Mouse (Mus musculus) gastrocnemius, adult 2 months (tissue): ENCODE results near the gene Spen. TPM values are rescaled to one million over a fixed set of nuclear protein-coding genes. Genes with fewer than 3 reads are reported as not detected.
A peak's percentile ranks its signal among the peaks of the same experiment; 100 is the strongest.

Source experiments
- DNase-seq: peaks from one replicate; pipeline ENCODE4 v3.0.0; 2022
- H3K27ac ChIP-seq: fragments of 200-600 bp; 2 replicates; pipeline ENCODE4 v1.8.1; 2022; ENCODE audit warnings: mild to moderate bottlenecking
- H3K4me3 ChIP-seq: fragments of 200-600 bp; 2 replicates; pipeline ENCODE4 v1.8.1; 2022; ENCODE audit warnings: mild to moderate bottlenecking, moderate library complexity
- CTCF ChIP-seq: fragments of 200-600 bp; IDR thresholded peaks from 2 replicates; pipeline ENCODE4 v1.8.1; 2022; ENCODE audit warnings: antibody characterized with exemption, mild to moderate bottlenecking, moderate library complexity
- intact Hi-C: fragments of 180-260 bp; cut with DNase I; formaldehyde crosslinking; loops from one replicate; pipeline ENCODE4 v1.15.1; 2025
- total RNA-seq, 2 experiments: library from RNA; stranded (reverse); gene quantifications; 2 replicates each; pipeline ENCODE4 v1.2.3; 2021

Spen gene
- total RNA-seq, 2 experiments from 2014 or later: 23.3 to 25.1 TPM

GRCm38 (mm10) chr4:141536291-141537225 lies 1.8 kb downstream of the Spen start:
- peak overlapping the region; percentile 82 for H3K4me3 ChIP-seq
- H3K27ac ChIP-seq: peak overlapping the region; percentile 97
- intact Hi-C loops: loop anchor here (5.0 kb wide), 2 partner anchors 34 to 79 kb away; no protein-coding TSS in a partner anchor
- no peak for TF ChIP-seq CTCF
- peak; percentile 72 for DNase-seq

- intact Hi-C loops: loop anchor here (5.0 kb wide), 2 partner anchors 33 to 78 kb away; no protein-coding TSS in a partner anchor
- DNase-seq: peak; percentile 66
- peak; percentile 40 for TF ChIP-seq CTCF
- Histone ChIP-seq H3K4me3 (peak overlapping the region; percentile 82), H3K27ac (peak overlapping the region; percentile 97)
Observed at GRCm38 (mm10) chr4:141534947-141535680, 3.3 kb downstream of the Spen start.

- DNase-seq: no peak
- no peak for TF ChIP-seq CTCF
- Histone ChIP-seq H3K4me3 (no peak overlapping the region), H3K27ac (no peak overlapping the region)
- intact Hi-C loops: no loop called here
Observed at GRCm38 (mm10) chr4:141530979-141531378, 7.4 kb downstream of the Spen start.

GRCm38 (mm10) chr4:141528938-141529337 lies 9.5 kb downstream of the Spen start:
- TF ChIP-seq CTCF: no peak
- H3K4me3 ChIP-seq: no peak overlapping the region
- intact Hi-C loops: no loop called here
- no peak overlapping the region for H3K27ac ChIP-seq
- no peak for DNase-seq

- H3K4me3 ChIP-seq: no peak overlapping the region
- no peak overlapping the region for H3K27ac ChIP-seq
- no peak for DNase-seq
- intact Hi-C loops: no loop called here
- TF ChIP-seq CTCF: no peak
Observed at GRCm38 (mm10) chr4:141526936-141527650, 11.3 kb downstream of the Spen start.

GRCm38 (mm10) chr4:141525940-141526339 lies 12.5 kb downstream of the Spen start:
- DNase-seq: no peak
- H3K27ac ChIP-seq: no peak overlapping the region
- intact Hi-C loops: no loop called here
- no peak overlapping the region for H3K4me3 ChIP-seq
- no peak for TF ChIP-seq CTCF

- DNase-seq: no peak
- H3K4me3 ChIP-seq: no peak overlapping the region
- H3K27ac ChIP-seq: peak overlapping the region; percentile 62
- intact Hi-C loops: no loop called here
- no peak for TF ChIP-seq CTCF
Observed at GRCm38 (mm10) chr4:141524658-141525057, 13.7 kb downstream of the Spen start.

- no peak for TF ChIP-seq CTCF
- intact Hi-C loops: no loop called here
- DNase-seq: no peak
- H3K4me3 ChIP-seq: peak overlapping the region; percentile 11
- peak overlapping the region; percentile 68 for H3K27ac ChIP-seq
Observed at GRCm38 (mm10) chr4:141523128-141523527, 15.3 kb downstream of the Spen start.

GRCm38 (mm10) chr4:141518386-141518785 lies 20.0 kb downstream of the Spen start:
- no peak overlapping the region for H3K27ac ChIP-seq
- no peak overlapping the region for H3K4me3 ChIP-seq
- intact Hi-C loops: no loop called here
- DNase-seq: no peak
- no peak for TF ChIP-seq CTCF

GRCm38 (mm10) chr4:141514179-141514641 lies 24.2 kb downstream of the Spen start:
- no peak for DNase-seq
- intact Hi-C loops: no loop called here
- Histone ChIP-seq H3K4me3 (peak overlapping the region; percentile 23; the same call in 1 of the 2 replicates), H3K27ac (peak overlapping the region; percentile 62)
- TF ChIP-seq CTCF: no peak

- no peak for TF ChIP-seq CTCF
- intact Hi-C loops: no loop called here
- no peak overlapping the region for H3K4me3 ChIP-seq
- DNase-seq: no peak
- H3K27ac ChIP-seq: no peak overlapping the region
Observed at GRCm38 (mm10) chr4:141512145-141512544, 26.3 kb downstream of the Spen start.

- TF ChIP-seq CTCF: no peak
- intact Hi-C loops: no loop called here
- peak overlapping the region; percentile 51 for H3K27ac ChIP-seq
- no peak overlapping the region for H3K4me3 ChIP-seq
- no peak for DNase-seq
Observed at GRCm38 (mm10) chr4:141510457-141510856, 27.9 kb downstream of the Spen start.
